Mouse (Mus musculus) lung, embryonic 14.5 days (tissue): ENCODE results near the gene Sowahc. TPM values are rescaled to one million over a fixed set of nuclear protein-coding genes. Genes with fewer than 3 reads are reported as not detected.

Source experiments
- ATAC-seq: fragments of 200-750 bp; cut with Nextera tagmentation; 2 replicates; pipeline ENCODE4 v1.8.0; 2017; ENCODE audit warnings: mild to moderate bottlenecking, moderate TSS enrichment, moderate library complexity; ENCODE audit not compliant: insufficient read depth
- DNase-seq: peaks from one replicate; pipeline ENCODE4 v3.0.0-alpha.2; 2015
- H3K27ac ChIP-seq: fragments of 300-500 bp; sonication (generic); 2 replicates; pipeline ENCODE4 v1.5.1; 2014; ENCODE audit warnings: low read depth, mild to moderate bottlenecking, moderate library complexity
- H3K27me3 ChIP-seq: fragments of 300-500 bp; sonication (generic); 2 replicates; pipeline ENCODE4 v1.6.1; 2014; ENCODE audit warnings: low read length, control low read depth; ENCODE audit not compliant: insufficient read depth
- H3K36me3 ChIP-seq: fragments of 300-500 bp; sonication (generic); 2 replicates; pipeline ENCODE4 v1.6.1; 2014; ENCODE audit warnings: control low read depth; ENCODE audit not compliant: insufficient read depth
- H3K4me1 ChIP-seq: fragments of 300-500 bp; sonication (generic); 2 replicates; pipeline ENCODE4 v1.6.1; 2014; ENCODE audit warnings: antibody characterized with exemption, control low read depth; ENCODE audit not compliant: insufficient read depth
- H3K4me2 ChIP-seq: fragments of 300-500 bp; sonication (generic); 2 replicates; pipeline ENCODE4 v1.6.1; 2014; ENCODE audit warnings: mild to moderate bottlenecking
- H3K4me3 ChIP-seq: fragments of 300-500 bp; sonication (generic); 2 replicates; pipeline ENCODE4 v1.5.1; 2014; ENCODE audit warnings: low read depth, low read length
- H3K9ac ChIP-seq: fragments of 300-500 bp; sonication (generic); 2 replicates; pipeline ENCODE4 v1.6.1; 2014
- H3K9me3 ChIP-seq: fragments of 300-500 bp; sonication (generic); 2 replicates; pipeline ENCODE4 v1.6.1; 2016; ENCODE audit warnings: low read depth, low read length, control low read depth
- CTCF ChIP-seq: IDR thresholded peaks from 2 replicates; pipeline ENCODE4 v1.5.1; 2016; ENCODE audit warnings: antibody characterized with exemption, low read depth
- WGBS: fragments of 180-500 bp; shearing (Covaris S2); extraction: QIAGEN DNeasy Blood & Tissue Kit; methylation state at CpG from one replicate; pipeline ENCODE4 v1.1.7; 2014; 5-methylcytosine and 5-hydroxymethylcytosine counted together
- polyA plus RNA-seq: library from polyadenylated mRNA; unstranded; fragments of >200 nt; fragmentation: Nextera tagmentation; extraction: Ambion mirVana; gene quantifications from 2 replicates; pipeline ENCODE4 v1.2.1, GENCODE M21; 2014

Gene Sowahc
- 9.5 and 10.5 TPM in 2 replicates for polyA plus RNA-seq

GRCm38 (mm10) chr10:59221473-59222270, at the start of gene Sowahc, which contains the start of gene Sept10:
Sowahc (plus strand) TSS chr10:59221953.
Sept10 (minus strand) TSS chr10:59221847.
- H3K27ac ChIP-seq: peak within 1 kb of the TSS; percentile 96
- H3K36me3 ChIP-seq: no peaks in the 10 kb centered on the region
- ATAC-seq (peak; percentile 97), DNase-seq (peak; percentile 99)
- under 1% methylated on average over 84 of the region's 84 CpGs for WGBS
- peaks cover 3% of the 10 kb centered on the region; the same call in 1 of the 2 replicates for H3K4me1 ChIP-seq
- peak within 1 kb of the TSS; percentile 92 for H3K9ac ChIP-seq
- no peaks in the 10 kb centered on the region; the same call in 1 of the 2 replicates for H3K27me3 ChIP-seq
- H3K9me3 ChIP-seq: no peaks in the 10 kb centered on the region
- H3K4me3 ChIP-seq: peak within 1 kb of the TSS; percentile 87
- H3K4me2 ChIP-seq: peak within 1 kb of the TSS; percentile 100
- TF ChIP-seq CTCF: no peak

- Histone ChIP-seq H3K9me3 (no peaks in the 10 kb centered on the region), H3K27me3 (no peaks in the 10 kb centered on the region), H3K4me1 (no peaks in the 10 kb centered on the region), H3K9ac (no peak overlapping the region), H3K36me3 (peaks cover 10% of the 10 kb centered on the region; the same call in 1 of the 2 replicates), H3K4me3 (no peak overlapping the region), H3K4me2 (no peak overlapping the region), H3K27ac (no peak overlapping the region)
- DNase-seq (no peak), ATAC-seq (no peak)
- TF ChIP-seq CTCF: 0 out of 2 replicates have a peak, but pooled peaks have one; percentile 1
- WGBS: 75% methylated on average over 1 of the region's 1 CpGs
Observed at GRCm38 (mm10) chr10:59172539-59172938, 49.2 kb upstream of the Sowahc start.

DNA sequence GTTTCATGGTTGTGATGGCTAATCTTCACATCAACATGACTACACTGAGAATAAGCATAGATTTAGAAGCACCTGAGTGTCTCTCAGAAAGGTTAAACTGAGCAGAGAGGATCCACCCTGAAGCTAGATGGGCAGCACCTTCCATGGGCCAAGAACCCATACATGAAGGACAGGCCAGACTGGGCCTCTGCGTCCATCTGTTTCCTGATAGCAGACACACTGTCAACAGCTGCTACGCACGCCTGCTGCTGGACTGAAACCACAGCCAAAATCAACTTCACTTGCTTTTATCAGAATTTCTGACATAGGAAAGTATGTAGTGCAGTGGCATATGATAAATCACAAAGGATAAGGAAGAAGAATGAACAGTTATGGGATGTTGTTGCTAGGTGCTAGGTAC, 42.1 kb upstream of the Sowahc start:
- H3K4me3 ChIP-seq: no peak overlapping the region
- H3K9me3 ChIP-seq: no peaks in the 10 kb centered on the region
- ATAC-seq (0 out of 2 replicates have a peak, but pooled peaks have one; percentile 35), DNase-seq (peak; percentile 33)
- WGBS: 33% methylated on average over 3 of the region's 3 CpGs
- H3K4me2 ChIP-seq: no peak overlapping the region
- TF ChIP-seq CTCF: no peak
- H3K9ac ChIP-seq: no peak overlapping the region
- no peaks in the 10 kb centered on the region for H3K4me1 ChIP-seq
- peaks cover 12% of the 10 kb centered on the region; the same call in 1 of the 2 replicates for H3K36me3 ChIP-seq
- no peak overlapping the region for H3K27ac ChIP-seq
- H3K27me3 ChIP-seq: no peaks in the 10 kb centered on the region

DNA sequence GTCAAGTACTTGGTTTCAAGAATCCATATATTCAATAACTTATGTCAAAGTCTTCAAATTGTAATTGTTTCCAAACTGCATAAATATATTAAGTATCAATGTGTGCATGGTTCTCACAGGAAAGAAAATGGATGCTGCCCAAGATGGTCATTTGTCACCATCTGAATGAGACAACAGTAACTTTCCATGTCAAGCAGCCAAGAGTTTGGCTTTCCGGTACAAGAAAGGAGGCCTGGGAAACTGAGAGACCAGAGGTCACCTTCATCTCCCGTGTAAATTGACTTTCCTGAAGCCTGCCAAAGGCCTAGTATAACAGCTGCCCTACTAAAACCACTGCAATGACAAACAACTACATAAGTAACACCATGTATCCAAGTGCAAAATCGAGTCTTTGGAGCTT, 39.4 kb upstream of the Sowahc start:
- H3K4me1 ChIP-seq: no peaks in the 10 kb centered on the region
- no peak overlapping the region for H3K9ac ChIP-seq
- DNase-seq: no peak
- H3K9me3 ChIP-seq: no peaks in the 10 kb centered on the region
- H3K36me3 ChIP-seq: peaks cover 5% of the 10 kb centered on the region; the same call in 1 of the 2 replicates
- no peak for ATAC-seq
- no peak overlapping the region for H3K4me2 ChIP-seq
- no peak for TF ChIP-seq CTCF
- no peaks in the 10 kb centered on the region for H3K27me3 ChIP-seq
- WGBS: 63% methylated on average over 3 of the region's 3 CpGs
- H3K27ac ChIP-seq: no peak overlapping the region
- H3K4me3 ChIP-seq: no peak overlapping the region

GRCm38 (mm10) chr10:59194891-59195290, 26.9 kb upstream of the Sowahc start:
- TF ChIP-seq CTCF: no peak
- DNase-seq (no peak), ATAC-seq (no peak)
- no peak overlapping the region for H3K27ac ChIP-seq
- no peaks in the 10 kb centered on the region for H3K9me3 ChIP-seq
- H3K27me3 ChIP-seq: no peaks in the 10 kb centered on the region
- H3K4me1 ChIP-seq: no peaks in the 10 kb centered on the region
- no peak overlapping the region for H3K9ac ChIP-seq
- no peak overlapping the region for H3K4me3 ChIP-seq
- 67% methylated on average over 5 of the region's 5 CpGs for WGBS
- no peaks in the 10 kb centered on the region; the same call in 1 of the 2 replicates for H3K36me3 ChIP-seq
- no peak overlapping the region for H3K4me2 ChIP-seq

DNA sequence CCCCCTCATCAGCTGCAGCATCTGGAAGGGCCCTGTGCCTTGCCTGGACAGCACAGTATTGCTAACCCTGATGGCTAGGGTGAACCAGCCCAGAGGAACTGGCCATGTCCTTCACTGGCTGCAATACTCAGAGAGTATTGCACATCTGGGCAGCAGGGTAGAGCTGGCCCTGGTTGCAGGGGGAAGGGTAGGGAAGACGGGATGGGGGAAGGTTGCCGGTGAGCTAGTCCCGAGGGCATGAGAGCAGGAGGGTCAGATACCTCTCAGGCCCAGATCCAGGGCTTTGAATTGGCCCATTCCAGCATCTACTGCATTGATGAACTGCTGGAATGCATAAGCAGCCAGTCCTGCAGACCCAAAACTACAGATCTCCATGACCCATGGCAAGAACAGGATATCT, 25.0 kb upstream of the Sowahc start:
- no peak overlapping the region for H3K27ac ChIP-seq
- ATAC-seq (no peak), DNase-seq (no peak)
- H3K4me2 ChIP-seq: no peak overlapping the region
- no peak overlapping the region for H3K9ac ChIP-seq
- no peaks in the 10 kb centered on the region for H3K4me1 ChIP-seq
- 88% methylated on average over 3 of the region's 3 CpGs for WGBS
- no peaks in the 10 kb centered on the region for H3K27me3 ChIP-seq
- H3K4me3 ChIP-seq: no peak overlapping the region
- no peak for TF ChIP-seq CTCF
- H3K9me3 ChIP-seq: no peaks in the 10 kb centered on the region
- no peaks in the 10 kb centered on the region; the same call in 1 of the 2 replicates for H3K36me3 ChIP-seq

- Histone ChIP-seq H3K27ac (no peak overlapping the region), H3K27me3 (no peaks in the 10 kb centered on the region), H3K4me3 (no peak overlapping the region), H3K9ac (no peak overlapping the region), H3K4me2 (no peak overlapping the region), H3K4me1 (no peaks in the 10 kb centered on the region), H3K36me3 (no peaks in the 10 kb centered on the region), H3K9me3 (no peaks in the 10 kb centered on the region)
- ATAC-seq (no peak), DNase-seq (no peak)
- TF ChIP-seq CTCF: no peak
Observed at GRCm38 (mm10) chr10:59200011-59200410, 21.7 kb upstream of the Sowahc start.
